ENCODE assay signal across 14 mouse cellular contexts in genomic region chr11:52377579-52377978, GRCm38 (mm10). TPM values are rescaled to one million over a fixed set of nuclear protein-coding genes. Genes with fewer than 3 reads are reported as not detected.
DNase-seq lines count a peak whose midpoint lies in the region; ATAC-seq and TF ChIP-seq lines count a peak whose summit lies in the region.
"Had no signal": no experiment of that assay in that cellular context is flagged by ENCODE, and none has a peak within 500 bp of the region (broad histone marks: within the 10 kb centered on the region; RNA-seq: fewer than 3 reads in every experiment).

No protein-coding gene starts in this region.

- TF ChIP-seq CTCF in liver, adult 2 months (IDR thresholded peaks at IDR 0.05; ENCODE audit: low read depth, low read length), result 0 out of 2 replicates have a peak, but pooled peaks have one; percentile 7
- no peak for TF ChIP-seq CTCF in liver, postnatal 0 days (IDR thresholded peaks at IDR 0.05; ENCODE audit: low read depth)

- H3K27ac ChIP-seq in liver, adult 2 months (replicated peaks; ENCODE audit: insufficient read depth, low read depth, low read length), result peak overlapping the region; percentile 36
- no peak overlapping the region for H3K27ac ChIP-seq in liver, postnatal 0 days (ENCODE audit: low read depth)
- H3K27ac ChIP-seq: embryonic facial prominence, embryonic 12.5 days; hindbrain, embryonic 12.5 days; liver, embryonic 13.5 days; midbrain, embryonic 13.5 days; neural tube, embryonic 12.5 days had no signal

- peaks cover 24% of the 10 kb centered on the region for H3K4me1 ChIP-seq in liver, adult 2 months (ENCODE audit: control insufficient read depth, insufficient read depth, low read length)
- 0 out of 2 replicates have a peak, but pooled peaks cover 2% of the 10 kb centered on the region for H3K4me1 ChIP-seq in liver, postnatal 0 days (ENCODE audit: insufficient read depth)
- H3K4me1 ChIP-seq: embryonic facial prominence, embryonic 12.5 days; midbrain, embryonic 13.5 days; neural tube, embryonic 12.5 days had no signal

- H3K4me3 ChIP-seq in liver, adult 2 months (ENCODE audit: insufficient read depth, low read depth, low read length), result no peak overlapping the region
- no peak overlapping the region for H3K4me3 ChIP-seq in liver, postnatal 0 days (ENCODE audit: low read depth, low read length)
- H3K4me3 ChIP-seq: embryonic facial prominence, embryonic 12.5 days; hindbrain, embryonic 12.5 days; liver, embryonic 13.5 days; midbrain, embryonic 13.5 days; neural tube, embryonic 12.5 days had no signal

- WGBS in liver, adult 2 months, result 23% methylated on average over 4 of the region's 4 CpGs
- 78% methylated on average over 4 of the region's 4 CpGs for WGBS in liver, postnatal 0 days (ENCODE audit: insufficient replicate concordance)

- no peak for TF ChIP-seq EP300 in liver, postnatal 0 days (IDR thresholded peaks at IDR 0.05; ENCODE audit: low read depth)

- TF ChIP-seq POLR2A in liver, adult 2 months (IDR thresholded peaks at IDR 0.05; ENCODE audit: extremely low read depth, insufficient read depth, low read length), result no peak

- H3K79me2 ChIP-seq in liver, adult 2 months (ENCODE audit: control insufficient read depth, insufficient read depth, low read length), result peaks cover 14% of the 10 kb centered on the region; the same call in 1 of the 2 replicates

- no peak for ATAC-seq in liver, postnatal 0 days
- ATAC-seq: intestine, embryonic 16.5 days; midbrain, embryonic 13.5 days had no signal

- no peaks in the 10 kb centered on the region for H3K9me3 ChIP-seq in liver, postnatal 0 days (ENCODE audit: low read length)
- H3K9me3 ChIP-seq: embryonic facial prominence, embryonic 12.5 days; hindbrain, embryonic 12.5 days; liver, embryonic 13.5 days; midbrain, embryonic 13.5 days; neural tube, embryonic 12.5 days had no signal

- no peak overlapping the region for H3K9ac ChIP-seq in liver, adult 2 months (ENCODE audit: low read depth, low read length)
- no peak overlapping the region for H3K9ac ChIP-seq in liver, postnatal 0 days (replicated peaks)
- H3K9ac ChIP-seq: embryonic facial prominence, embryonic 12.5 days; hindbrain, embryonic 12.5 days; liver, embryonic 13.5 days; midbrain, embryonic 13.5 days; neural tube, embryonic 12.5 days had no signal

- no peaks in the 10 kb centered on the region for H3K27me3 ChIP-seq in liver, adult 2 months (ENCODE audit: control insufficient read depth, insufficient read depth, low read length)
- no peaks in the 10 kb centered on the region for H3K27me3 ChIP-seq in liver, postnatal 0 days (ENCODE audit: insufficient read depth, low read length)
- H3K27me3 ChIP-seq: embryonic facial prominence, embryonic 12.5 days; hindbrain, embryonic 12.5 days; liver, embryonic 13.5 days; midbrain, embryonic 13.5 days; neural tube, embryonic 12.5 days had no signal

- H3K4me2 ChIP-seq in liver, postnatal 0 days (ENCODE audit: low read depth, low read length), result no peak overlapping the region
- H3K4me2 ChIP-seq: embryonic facial prominence, embryonic 12.5 days; hindbrain, embryonic 12.5 days; liver, embryonic 13.5 days; midbrain, embryonic 13.5 days; neural tube, embryonic 12.5 days had no signal

- peak; percentile 76 for DNase-seq in liver, adult 2 months (ENCODE audit: extremely low read depth, low read depth, low spot score)
- DNase-seq in liver, postnatal 0 days, result no peak
- DNase-seq in adrenal gland, postnatal 25 days, result peak; percentile 65
- DNase-seq in heart, adult 9 months (ENCODE audit: low spot score in 2 of 2), result peak; percentile 69 to 75
- peak; percentile 47 for DNase-seq in heart, postnatal 4 days
- no peak for DNase-seq in urinary bladder, postnatal 4 days (ENCODE audit: low spot score in 2 of 2)
- DNase-seq in urinary bladder, postnatal 14 days (ENCODE audit: low spot score), result no peak
- DNase-seq: kidney, postnatal 14 days; liver, embryonic 13.5 days had no signal

- H3K36me3 ChIP-seq in liver, adult 2 months (ENCODE audit: control insufficient read depth, insufficient read depth, low read length), result peaks cover 41% of the 10 kb centered on the region
- H3K36me3 ChIP-seq in liver, postnatal 0 days (replicated peaks; ENCODE audit: insufficient read depth, low read length), result peaks cover 38% of the 10 kb centered on the region

RNA-seq across cellular contexts. Expression of gene Vdac1, which starts 16.9 kb away (rescaled TPM):
- total RNA-seq in liver, adult 2 months (2014; rRNA removed), result 213 and 220 TPM in 2 replicates
- 71.7 and 75.9 TPM in 2 replicates for polyA plus RNA-seq in liver, adult 2 months (2012; rRNA removed)
- polyA plus RNA-seq in liver, postnatal 0 days (2015; fragmentation: Nextera tagmentation; extraction: Ambion mirVana), result 101 and 104 TPM in 2 replicates
- total RNA-seq in adrenal gland, postnatal 25 days (2021), result 410 and 432 TPM in 2 replicates
- total RNA-seq in heart, postnatal 4 days (2021), result 100 to 1,000 TPM; 785 to 812 TPM

RNA-seq across cellular contexts. Expression of gene 9530068E07Rik, which starts 18.6 kb away (rescaled TPM):
- 110 and 121 TPM in 2 replicates for total RNA-seq in liver, adult 2 months (2014; rRNA removed)
- polyA plus RNA-seq in liver, adult 2 months (2012; rRNA removed), result 111 and 123 TPM in 2 replicates
- 82.4 and 88.9 TPM in 2 replicates for polyA plus RNA-seq in liver, postnatal 0 days (2015; fragmentation: Nextera tagmentation; extraction: Ambion mirVana)
- 157 and 166 TPM in 2 replicates for total RNA-seq in adrenal gland, postnatal 25 days (2021)
- 100 to 1,000 TPM; 113 to 116 TPM for total RNA-seq in heart, postnatal 4 days (2021)

Comparison
In these comparisons a context has a peak if more than half of its experiments do, and no peak if none do; other contexts are left out.
1. DNase-seq: peak in liver, adult 2 months (single experiment), adrenal gland, postnatal 25 days (single experiment), heart, adult 9 months (2 of 2) and heart, postnatal 4 days (single experiment); none in liver, postnatal 0 days (single experiment), urinary bladder, postnatal 4 days (0 of 2) and urinary bladder, postnatal 14 days (single experiment).